12 mouse cellular contexts compared by ENCODE assay signal in genomic region chr17:79568401-79568800, GRCm38 (mm10). TPM values are rescaled to one million over a fixed set of nuclear protein-coding genes. Genes with fewer than 3 reads are reported as not detected.
DNase-seq lines count a peak whose midpoint lies in the region; ATAC-seq and TF ChIP-seq lines count a peak whose summit lies in the region.
"Had no signal": no experiment of that assay in that cellular context is flagged by ENCODE, and none has a peak within 500 bp of the region (broad histone marks: within the 10 kb centered on the region; RNA-seq: fewer than 3 reads in every experiment).

No protein-coding gene starts in this region.

- H3K4me2 ChIP-seq in forebrain, embryonic 16.5 days (ENCODE audit: low read length): no peak overlapping the region
- no peak overlapping the region for H3K4me2 ChIP-seq in CH12.LX (ENCODE audit: insufficient read depth, low read depth, poor library complexity, severe bottlenecking)
- no peak overlapping the region for H3K4me2 ChIP-seq in embryonic facial prominence, embryonic 14.5 days (ENCODE audit: low read depth, low read length)
- H3K4me2 ChIP-seq: heart, embryonic 11.5 days; limb, embryonic 13.5 days had no signal

- 95% methylated on average over 1 of the region's 1 CpGs for WGBS in forebrain, embryonic 16.5 days
- WGBS in forebrain, embryonic 10.5 days: 88% methylated on average over 1 of the region's 1 CpGs
- WGBS in embryonic facial prominence, embryonic 14.5 days: 78% methylated on average over 1 of the region's 1 CpGs

- H3K27ac ChIP-seq in forebrain, embryonic 16.5 days (ENCODE audit: low read length): no peak overlapping the region
- H3K27ac ChIP-seq in forebrain, embryonic 10.5 days: no peak overlapping the region
- no peak overlapping the region for H3K27ac ChIP-seq in left cerebral cortex, adult 2 months
- H3K27ac ChIP-seq in CH12.LX (ENCODE audit: insufficient read depth, low read depth): no peak overlapping the region
- H3K27ac ChIP-seq in embryonic facial prominence, embryonic 14.5 days (replicated peaks; ENCODE audit: low read depth, low read length): no peak overlapping the region
- H3K27ac ChIP-seq: limb, embryonic 13.5 days had no signal

- no peaks in the 10 kb centered on the region for H3K79me2 ChIP-seq in CH12.LX (replicated peaks; ENCODE audit: control insufficient read depth, extremely low read depth, insufficient read depth, poor library complexity, severe bottlenecking)

- H3K4me1 ChIP-seq in forebrain, embryonic 16.5 days (replicated peaks; ENCODE audit: control insufficient read depth, insufficient read depth, low read length): peaks cover 5% of the 10 kb centered on the region
- peaks cover 24% of the 10 kb centered on the region for H3K4me1 ChIP-seq in forebrain, embryonic 10.5 days
- H3K4me1 ChIP-seq in CH12.LX (ENCODE audit: control insufficient read depth in 1 of 2, insufficient read depth in 2 of 2): peaks cover 0 to 8% of the 10 kb centered on the region in 2 experiments; a peak in 1 of 4 replicates
- H3K4me1 ChIP-seq in embryonic facial prominence, embryonic 14.5 days (ENCODE audit: control insufficient read depth, insufficient read depth, low read length): peaks cover 22% of the 10 kb centered on the region
- H3K4me1 ChIP-seq: megakaryocyte, embryonic 14.5 days had no signal

- H3K9ac ChIP-seq in forebrain, embryonic 16.5 days (replicated peaks; ENCODE audit: low read depth, low read length): no peak overlapping the region
- H3K9ac ChIP-seq in CH12.LX (ENCODE audit: insufficient read depth, low read depth): no peak overlapping the region
- H3K9ac ChIP-seq in embryonic facial prominence, embryonic 14.5 days (ENCODE audit: low read depth, low read length): no peak overlapping the region
- H3K9ac ChIP-seq: limb, embryonic 13.5 days had no signal

- no peaks in the 10 kb centered on the region for H3K27me3 ChIP-seq in forebrain, embryonic 16.5 days (replicated peaks; ENCODE audit: control insufficient read depth, insufficient read depth, low read length)
- H3K27me3 ChIP-seq in forebrain, embryonic 10.5 days (ENCODE audit: poor library complexity, severe bottlenecking): no peaks in the 10 kb centered on the region
- H3K27me3 ChIP-seq in CH12.LX (replicated peaks): no peaks in the 10 kb centered on the region
- no peaks in the 10 kb centered on the region for H3K27me3 ChIP-seq in embryonic facial prominence, embryonic 14.5 days (replicated peaks; ENCODE audit: control insufficient read depth, insufficient read depth, low read length)
- H3K27me3 ChIP-seq: limb, embryonic 13.5 days; megakaryocyte, embryonic 14.5 days had no signal

- peak; percentile 73 for TF ChIP-seq RAD21 in CH12.LX (IDR thresholded peaks at IDR 0.05; ENCODE audit: low read depth, low read length)

- dilution Hi-C loops in CH12.LX (cut with MboI; ENCODE audit: extremely low pct_ligation_motif_present, extremely low pct_unique_long_range_greater_than_20kb, low sequenced_read_pairs): no loop called here

- TF ChIP-seq EP300 in CH12.LX (IDR thresholded peaks at IDR 0.05; ENCODE audit: low read length): no peak

- DNase-seq in forebrain, embryonic 10.5 days (ENCODE audit: extremely low spot score, low spot score): no peak
- DNase-seq in left cerebral cortex, adult 2 months (ENCODE audit: extremely low spot score in 1 of 2, low spot score in 2 of 2): no peak
- DNase-seq in left cerebral cortex, postnatal 10 days (ENCODE audit: extremely low spot score in 1 of 2, low spot score in 2 of 2): no peak
- DNase-seq in CH12.LX (ENCODE audit: extremely low read depth): peak; percentile 25
- DNase-seq in embryonic facial prominence, embryonic 14.5 days (ENCODE audit: low spot score): peak; percentile 63
- DNase-seq in cerebellum, adult 18-20 months: no peak
- no peak for DNase-seq in c-Kit-positive CD71-positive TER-119-positive erythroid progenitor cells, embryonic 14.5 days (ENCODE audit: low spot score)
- DNase-seq: thymus, postnatal 4 days had no signal

- H3K9me3 ChIP-seq in forebrain, embryonic 16.5 days (ENCODE audit: control insufficient read depth, low read length): no peaks in the 10 kb centered on the region
- no peaks in the 10 kb centered on the region for H3K9me3 ChIP-seq in forebrain, embryonic 10.5 days
- no peaks in the 10 kb centered on the region for H3K9me3 ChIP-seq in CH12.LX (replicated peaks; ENCODE audit: low read length)
- H3K9me3 ChIP-seq in embryonic facial prominence, embryonic 14.5 days (ENCODE audit: control insufficient read depth, low read length): no peaks in the 10 kb centered on the region
- H3K9me3 ChIP-seq: limb, embryonic 13.5 days; megakaryocyte, embryonic 14.5 days had no signal

- TF ChIP-seq POLR2A in CH12.LX (IDR thresholded peaks at IDR 0.05; ENCODE audit: low read depth, low read length): no peak

- intact Hi-C loops in left cerebral cortex, adult 2 months (cut with DNase I): loop anchor here (2.0 kb wide), 1 partner anchor 458 kb away; no protein-coding TSS in a partner anchor
- intact Hi-C loops in left cerebral cortex, postnatal 10 days (cut with DNase I): loop anchor here (2.0 to 5.0 kb wide), 2 partner anchors 211 to 458 kb away; partner anchors contain the start of gene Cdc42ep3

- TF ChIP-seq CTCF in left cerebral cortex, adult 2 months (IDR thresholded peaks at IDR 0.05): peak; percentile 54
- TF ChIP-seq CTCF in CH12.LX (conservative IDR thresholded peaks at IDR 0.05 in 1 of 2, IDR thresholded peaks at IDR 0.05 in 1 of 2; ENCODE audit: low read depth in 2 of 2, low read length in 2 of 2): peak in 1 of 2 experiments; percentile 66; a peak in 2 of 4 replicates

- ATAC-seq in forebrain, embryonic 16.5 days: 0 out of 2 replicates have a peak, but pooled peaks have one; percentile 40
- no peak for ATAC-seq in embryonic facial prominence, embryonic 14.5 days (ENCODE audit: low read depth)

- no peak overlapping the region for H3K4me3 ChIP-seq in forebrain, embryonic 16.5 days (replicated peaks; ENCODE audit: low read length)
- H3K4me3 ChIP-seq in forebrain, embryonic 10.5 days: no peak overlapping the region
- H3K4me3 ChIP-seq in left cerebral cortex, adult 2 months: no peak overlapping the region
- H3K4me3 ChIP-seq in CH12.LX (replicated peaks in 1 of 3; ENCODE audit: low read depth in 2 of 3, low read length in 2 of 3, poor library complexity in 1 of 3): no peak overlapping the region
- no peak overlapping the region for H3K4me3 ChIP-seq in embryonic facial prominence, embryonic 14.5 days (ENCODE audit: low read depth, low read length)
- H3K4me3 ChIP-seq: limb, embryonic 13.5 days; megakaryocyte, embryonic 14.5 days had no signal

- no peaks in the 10 kb centered on the region for H3K36me3 ChIP-seq in forebrain, embryonic 16.5 days (ENCODE audit: control insufficient read depth, insufficient read depth)
- no peaks in the 10 kb centered on the region for H3K36me3 ChIP-seq in forebrain, embryonic 10.5 days (replicated peaks)
- H3K36me3 ChIP-seq in CH12.LX (replicated peaks in 1 of 2; ENCODE audit: control insufficient read depth in 1 of 2, insufficient read depth in 1 of 2, low read length in 1 of 2): no peaks in the 10 kb centered on the region
- no peaks in the 10 kb centered on the region for H3K36me3 ChIP-seq in embryonic facial prominence, embryonic 14.5 days (ENCODE audit: control insufficient read depth, insufficient read depth, low read length)
- H3K36me3 ChIP-seq: limb, embryonic 13.5 days had no signal

- in situ Hi-C loops in CH12.LX (cut with MboI; ENCODE audit: low pct_ligation_motif_present, low pct_unique_long_range_greater_than_20kb, low sequenced_read_pairs): loop anchor here (25.0 kb wide), 1 partner anchor 206 kb away; the partner anchor contains the start of gene Cdc42ep3

TF ChIP-seq in CH12.LX, 34 proteins besides CTCF, POLR2A, EP300 and RAD21 (continues in another document):
- TF ChIP-seq IRF4 (IDR thresholded peaks at IDR 0.05; ENCODE audit: low read depth, low read length): no peak
- TF ChIP-seq USF2 (conservative IDR thresholded peaks at IDR 0.05; ENCODE audit: low read depth, low read length): no peak
- no peak for TF ChIP-seq ELF1 (IDR thresholded peaks at IDR 0.05; ENCODE audit: low read depth, low read length)
- no peak for TF ChIP-seq CHD1 (IDR thresholded peaks at IDR 0.05; ENCODE audit: low read depth, low read length)
- TF ChIP-seq ZNF384 (IDR thresholded peaks at IDR 0.05; ENCODE audit: low read depth, low read length): 0 out of 2 replicates have a peak, but pooled peaks have one; percentile 11
- no peak for TF ChIP-seq JUN (IDR thresholded peaks at IDR 0.05; ENCODE audit: insufficient read depth, low read depth, low read length)
- TF ChIP-seq MAX (IDR thresholded peaks at IDR 0.05; ENCODE audit: low read length): no peak
- TF ChIP-seq ZC3H11A (IDR thresholded peaks at IDR 0.05; ENCODE audit: low read depth, low read length): peak; percentile 41; the same call in 1 of the 2 replicates
- no peak for TF ChIP-seq MAZ (IDR thresholded peaks at IDR 0.05; ENCODE audit: low read depth, low read length)
- no peak for TF ChIP-seq POLR2AphosphoS2 (IDR thresholded peaks at IDR 0.05; ENCODE audit: low read depth, low read length)
- TF ChIP-seq TCF12 (IDR thresholded peaks at IDR 0.05; ENCODE audit: low read depth, low read length): no peak
- no peak for TF ChIP-seq SIN3A (IDR thresholded peaks at IDR 0.05; ENCODE audit: low read length)
- no peak for TF ChIP-seq CHD2 (IDR thresholded peaks at IDR 0.05; ENCODE audit: low read length)
- no peak for TF ChIP-seq NRF1 (IDR thresholded peaks at IDR 0.05; ENCODE audit: low read depth, low read length)
- TF ChIP-seq BHLHE40 (IDR thresholded peaks at IDR 0.05; ENCODE audit: low read depth, low read length): no peak
- TF ChIP-seq GABPA (IDR thresholded peaks at IDR 0.05; ENCODE audit: insufficient replicate concordance, low read depth, low read length): no peak
- no peak for TF ChIP-seq JUND (conservative IDR thresholded peaks at IDR 0.05; ENCODE audit: low read depth, low read length)
- no peak for TF ChIP-seq NELFE (IDR thresholded peaks at IDR 0.05; ENCODE audit: low read depth, low read length)
- no peak for TF ChIP-seq ETS1 (conservative IDR thresholded peaks at IDR 0.05; ENCODE audit: low read depth, low read length)
- no peak for TF ChIP-seq MAFK (IDR thresholded peaks at IDR 0.05; ENCODE audit: insufficient replicate concordance, low read length)
- TF ChIP-seq MXI1 (IDR thresholded peaks at IDR 0.05; ENCODE audit: low read depth, low read length): no peak

RNA-seq across cellular contexts. Expression of gene Rmdn2, which starts 43.3 kb away (rescaled TPM):
- polyA plus RNA-seq in forebrain, embryonic 16.5 days (2015; fragmentation: Nextera tagmentation; extraction: Ambion mirVana): 5.8 and 6.4 TPM in 2 replicates
- 3.9 and 5.7 TPM in 2 replicates for polyA plus RNA-seq in forebrain, embryonic 10.5 days (2016; fragmentation: Nextera tagmentation; extraction: Ambion mirVana)
- 10 to 100 TPM; 10.9 to 12.4 TPM for total RNA-seq in left cerebral cortex, adult 2 months (2021)
- total RNA-seq in left cerebral cortex, postnatal 10 days (2021): 10 to 100 TPM; 11.7 to 11.9 TPM
- total RNA-seq in CH12.LX (2012; rRNA removed): 0.59 and 1.0 TPM in 2 replicates
- total RNA-seq in CH12.LX (2014; rRNA removed): 2.2 and 3.0 TPM in 2 replicates
- polyA plus RNA-seq in CH12.LX (2012; ENCODE audit: insufficient read length, low read depth): 2.2 and 3.1 TPM in 2 replicates
- 12.4 and 12.7 TPM in 2 replicates for polyA plus RNA-seq in embryonic facial prominence, embryonic 14.5 days (2014; fragmentation: Nextera tagmentation; extraction: Ambion mirVana)

Comparison
In these comparisons a context has a peak if more than half of its experiments do, and no peak if none do; other contexts are left out.
1. DNase-seq: peak in CH12.LX (single experiment) and embryonic facial prominence, embryonic 14.5 days (single experiment); none in forebrain, embryonic 10.5 days (single experiment), left cerebral cortex, adult 2 months (0 of 2), left cerebral cortex, postnatal 10 days (0 of 2), cerebellum, adult 18-20 months (0 of 2) and c-Kit-positive CD71-positive TER-119-positive erythroid progenitor cells, embryonic 14.5 days (single experiment).